Mouse (Mus musculus) inflammation-experienced regulatory T-cells, adult 6 months (primary cell): ENCODE measurements at regions not wholly inside any gene's neighbourhood (a gene's known extent, or its start where the extent isn't known, plus 50 kb on each side); places are given as distances from the start of the nearest gene placed in this dataset.

Experiments
- ATAC-seq: one replicate; pipeline ENCODE4 v1.8.0; 2017

DNA sequence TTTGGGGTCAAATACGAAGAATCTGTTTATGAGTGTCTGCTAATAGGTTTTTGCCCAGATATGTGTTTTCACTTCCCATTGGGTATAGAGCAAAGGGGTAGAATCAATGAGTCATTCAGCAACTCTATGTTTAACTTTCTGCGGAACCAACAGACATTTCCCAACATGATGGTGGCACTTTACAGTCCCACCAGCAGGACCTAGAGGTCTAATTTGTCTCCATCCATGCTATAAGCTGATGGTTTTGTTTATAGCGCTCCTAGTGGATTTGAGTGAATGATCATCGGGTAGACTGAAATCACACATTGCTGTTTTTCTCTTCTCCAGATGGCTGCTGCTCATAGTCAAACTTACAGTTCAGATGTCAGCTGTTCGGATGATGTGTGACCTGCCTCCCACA, 99.7 kb upstream of the Arid5b start:
- no peak for ATAC-seq

DNA sequence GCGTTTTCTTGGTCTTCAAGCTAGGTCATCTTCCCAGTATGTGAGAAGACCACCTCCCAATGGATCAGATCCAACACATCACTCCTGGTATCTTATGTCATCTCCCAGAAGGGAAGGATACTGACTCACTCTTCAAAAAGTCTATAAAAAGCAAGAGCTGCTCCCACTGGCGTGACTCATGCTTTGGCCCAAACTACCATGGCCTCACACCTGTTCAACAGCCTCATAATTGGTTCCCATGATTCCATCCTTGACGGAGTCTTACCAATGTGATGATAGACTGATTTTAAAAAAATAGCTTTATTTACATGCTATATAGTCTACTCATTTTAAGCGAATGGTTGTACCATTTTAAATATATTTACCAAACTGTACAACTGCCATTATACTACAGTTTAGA, 98.9 kb upstream of the Arid5b start:
- no peak for ATAC-seq

DNA sequence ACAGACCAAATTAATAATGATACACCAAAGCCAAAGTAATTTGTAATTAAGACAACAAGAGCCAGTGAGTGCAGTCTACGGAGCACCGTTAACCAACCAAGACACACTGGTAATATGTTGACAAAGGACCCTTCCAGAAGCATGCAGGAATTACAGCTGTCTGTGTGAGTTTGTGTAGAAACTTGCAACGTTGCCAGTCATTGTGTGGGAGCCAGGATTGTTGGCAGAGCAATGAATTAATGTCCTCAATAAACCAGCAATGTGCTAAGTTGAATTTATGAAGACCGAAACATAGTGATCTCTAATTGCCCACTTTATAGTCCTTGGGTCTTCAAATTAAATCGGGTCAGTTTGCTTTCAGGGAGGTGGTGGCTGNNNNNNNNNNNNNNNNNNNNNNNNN, 95.3 kb upstream of the Arid5b start:
- ATAC-seq = no peak

DNA sequence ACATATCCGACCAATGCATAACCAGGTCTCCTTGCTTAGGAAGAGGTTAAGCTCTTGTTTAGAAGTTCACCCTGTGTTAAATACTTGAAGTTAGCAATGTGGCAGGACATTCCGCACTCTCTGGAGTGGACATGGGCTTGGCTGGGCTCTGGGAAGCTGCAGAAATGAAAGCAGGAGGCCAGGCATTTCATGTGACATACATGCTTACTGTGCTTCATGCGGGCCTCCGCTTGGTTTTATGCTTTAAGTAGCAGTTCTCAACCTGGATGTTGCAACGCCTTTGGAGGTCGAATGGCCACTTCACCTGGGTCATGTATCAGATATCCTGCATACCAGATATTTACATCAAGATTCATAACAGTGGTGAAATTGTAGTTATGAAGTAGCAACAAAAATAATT, 93.2 kb upstream of the Arid5b start:
- ATAC-seq = no peak

DNA sequence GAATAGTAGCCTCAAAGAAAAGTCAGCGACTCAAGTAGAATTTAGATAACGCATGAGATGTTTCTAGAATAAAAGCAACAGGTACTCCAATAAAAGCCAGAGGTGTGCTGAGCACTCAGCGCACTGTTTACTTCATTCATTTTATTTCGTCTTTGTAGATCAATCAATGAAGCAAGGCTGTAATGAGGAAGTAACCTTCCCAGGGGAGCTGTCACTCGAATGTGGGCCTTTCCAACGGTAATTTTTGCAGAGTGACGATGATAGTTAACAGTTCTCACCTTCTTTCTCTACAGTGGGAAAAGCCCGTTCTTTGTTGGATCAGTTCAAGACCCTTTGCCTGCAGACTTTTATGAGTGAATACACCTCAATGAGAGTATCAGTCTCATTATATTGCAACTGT, 92.4 kb upstream of the Arid5b start:
- no peak for ATAC-seq

GRCm38 (mm10) chr10:68366796-68367195, 88.3 kb upstream of the Arid5b start:
- ATAC-seq = no peak

DNA sequence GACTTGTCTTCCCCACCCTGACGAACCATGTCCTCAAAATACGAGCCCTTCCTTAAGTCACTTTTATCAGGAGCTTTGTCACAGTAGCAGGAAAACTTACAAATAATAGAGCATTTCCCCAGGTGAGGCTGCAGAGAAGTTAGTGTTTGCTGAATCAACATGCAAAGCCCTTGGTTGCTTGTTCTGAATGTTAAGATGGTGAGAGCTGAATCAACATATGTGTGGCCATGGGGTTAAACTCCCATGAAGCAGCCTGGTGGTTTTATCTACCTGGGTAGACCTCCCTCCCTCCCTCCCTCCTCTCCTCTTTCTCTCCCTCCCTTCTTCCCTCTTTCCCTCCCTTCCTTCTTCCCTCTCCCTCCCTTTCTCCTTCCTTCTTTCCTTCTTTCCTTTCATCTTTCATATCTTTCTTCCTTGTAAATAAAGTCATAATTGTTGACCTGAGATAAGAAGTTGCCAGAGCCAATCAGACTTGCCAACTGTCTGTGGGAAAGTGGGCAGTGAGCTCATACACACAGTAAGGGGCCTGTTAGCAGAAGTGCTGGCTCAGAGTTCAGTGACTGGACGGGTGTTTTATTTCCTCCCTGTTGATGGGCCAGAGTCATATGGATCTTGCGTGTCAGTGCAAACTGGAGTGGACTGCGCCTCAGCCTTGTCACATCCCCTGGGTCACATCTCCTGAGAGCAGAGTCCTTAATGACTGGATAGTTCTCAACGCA, 82.4 kb upstream of the Arid5b start:
- ATAC-seq = no peak

- no peak for ATAC-seq
These were observed 80.6 kb upstream of the Arid5b start for GRCm38 (mm10) chr10:68359135-68359534.

DNA sequence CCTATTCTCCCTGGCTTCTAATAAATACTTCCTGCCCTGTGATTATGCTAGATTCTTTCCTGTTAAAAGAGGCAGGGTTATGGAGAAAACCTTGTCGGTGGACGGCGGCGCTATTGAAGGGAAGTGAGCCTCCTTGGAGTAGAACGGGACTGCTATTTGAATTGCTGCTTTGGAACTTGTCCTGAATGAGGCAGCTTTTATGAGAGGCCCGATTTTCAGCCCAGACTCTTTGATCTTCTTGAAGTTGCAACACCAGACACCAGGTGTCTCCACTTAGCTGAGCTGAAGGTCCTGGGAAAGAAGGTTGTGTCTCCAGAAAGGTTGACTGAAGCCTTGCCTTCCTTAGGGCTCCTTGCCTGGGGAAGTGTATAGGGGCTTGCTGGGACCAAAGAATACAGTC, 78.4 kb upstream of the Arid5b start:
- ATAC-seq = peak; percentile 57

DNA sequence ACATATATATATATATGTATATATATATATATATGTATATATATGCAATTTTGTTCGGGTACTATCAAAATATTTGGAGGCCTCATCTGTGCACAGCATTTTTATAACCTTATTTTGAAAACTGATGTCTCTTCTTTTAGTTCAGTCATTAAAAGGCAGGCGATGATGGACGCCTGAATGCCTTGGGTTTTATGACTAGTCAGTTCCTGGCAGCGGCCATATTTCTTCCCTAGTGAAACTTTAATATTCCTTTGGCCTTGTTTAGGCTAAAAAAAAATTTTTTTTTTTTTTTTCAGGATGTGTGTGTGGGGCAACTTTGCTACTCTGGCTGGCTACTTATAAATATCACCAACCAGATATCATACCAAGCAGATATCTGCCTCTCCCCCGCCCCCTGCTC, 78.0 kb upstream of the Arid5b start:
- ATAC-seq = no peak

- ATAC-seq = peak; percentile 84
These were observed 77.5 kb upstream of the Arid5b start for GRCm38 (mm10) chr10:68356093-68356485.

GRCm38 (mm10) chr10:68355471-68356092, 77.0 kb upstream of the Arid5b start:
- ATAC-seq = peak; percentile 5

- peak; percentile 51 for ATAC-seq
These were observed 76.0 kb upstream of the Arid5b start for GRCm38 (mm10) chr10:68354335-68355231.

GRCm38 (mm10) chr10:68353692-68354232, 75.2 kb upstream of the Arid5b start:
- no peak for ATAC-seq

DNA sequence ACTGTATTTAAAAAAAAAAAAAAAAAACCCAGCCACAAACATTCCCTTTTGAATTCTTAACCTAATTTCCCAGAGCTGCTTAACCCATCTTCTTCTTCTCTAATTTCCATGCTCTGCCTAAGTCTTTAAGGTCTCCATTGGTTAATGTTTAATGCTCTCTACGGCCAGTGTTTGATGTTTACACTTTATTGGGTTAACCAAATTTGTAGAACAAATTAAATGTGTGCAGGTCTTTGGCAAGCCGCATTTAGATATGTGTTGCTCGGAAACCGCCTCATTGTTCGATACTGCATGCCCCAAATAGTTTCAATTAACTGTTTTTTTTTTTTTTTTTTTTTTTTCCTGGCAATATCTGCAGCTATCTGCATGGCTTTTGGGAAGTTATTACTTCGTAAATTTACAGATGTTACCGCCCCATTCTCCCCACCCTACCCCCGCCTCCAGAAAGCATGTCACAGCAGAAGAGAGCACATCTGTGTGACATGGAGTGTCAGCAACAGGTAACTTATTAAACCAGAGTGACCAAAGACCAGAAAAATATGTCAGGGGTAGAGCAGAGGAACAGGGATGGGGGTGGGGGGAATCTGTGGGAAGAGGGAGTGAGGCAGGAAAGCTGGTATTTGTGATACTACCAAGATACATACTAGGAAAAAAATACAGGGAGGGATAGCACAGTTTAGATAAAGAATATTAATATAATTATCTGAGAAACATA, 73.5 kb upstream of the Arid5b start:
- no peak for ATAC-seq

DNA sequence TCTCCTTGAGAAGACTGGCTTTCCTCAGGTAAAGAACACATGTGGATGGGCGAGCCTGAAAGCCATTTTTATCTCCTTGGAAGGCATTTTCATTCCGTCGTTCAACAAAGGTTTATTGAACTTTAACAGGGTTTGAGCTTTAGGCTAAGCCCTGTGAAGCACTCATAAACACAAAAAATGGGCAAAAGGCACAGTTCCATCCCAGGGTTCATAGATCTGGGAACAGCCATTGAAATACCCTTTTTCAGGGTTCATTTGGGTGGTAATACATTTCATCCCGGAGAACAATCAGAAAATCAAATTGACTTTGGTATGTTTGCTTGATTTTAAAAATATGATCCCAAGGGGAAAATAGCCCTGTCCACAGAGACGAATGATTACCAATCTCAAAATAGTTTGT, 72.9 kb upstream of the Arid5b start:
- ATAC-seq = no peak

DNA sequence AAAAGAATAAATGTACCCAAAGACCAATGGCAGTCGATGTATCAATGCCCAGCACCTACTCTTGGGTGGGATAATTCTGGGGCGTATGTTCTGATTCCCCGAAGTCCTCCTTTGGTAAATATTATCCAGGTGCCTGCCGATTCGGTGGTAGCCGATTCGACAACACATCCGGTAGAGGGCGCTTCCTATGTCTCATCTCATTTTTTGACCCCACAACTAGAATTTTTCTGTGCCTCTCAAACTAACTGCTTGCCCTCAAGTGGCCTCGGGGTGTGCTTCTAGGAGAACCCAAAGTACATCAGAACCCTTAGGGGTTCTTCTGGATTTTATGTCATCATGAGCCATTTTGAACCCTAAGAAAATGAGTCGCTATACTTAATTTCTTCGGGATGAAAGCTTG, 72.3 kb upstream of the Arid5b start:
- ATAC-seq = no peak

DNA sequence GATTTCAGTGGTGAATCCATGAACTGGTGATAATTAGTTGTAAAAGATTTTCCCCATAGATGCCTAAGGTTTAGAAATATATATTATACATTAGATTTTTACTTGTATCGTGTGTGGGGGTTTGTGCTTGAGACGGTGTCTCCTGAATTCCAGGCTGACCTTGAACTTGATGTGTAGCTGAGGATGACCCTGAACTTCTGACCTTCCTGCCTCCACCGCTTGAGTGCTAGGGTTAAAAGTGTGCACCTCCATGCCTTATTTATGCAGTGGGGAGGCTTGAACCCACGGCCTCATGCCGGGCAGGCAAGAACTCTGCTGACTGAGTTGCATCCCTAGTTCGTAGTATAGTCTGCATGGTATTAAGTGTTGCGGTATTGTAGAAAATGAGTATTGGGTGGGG, 69.3 kb upstream of the Arid5b start:
- no peak for ATAC-seq

DNA sequence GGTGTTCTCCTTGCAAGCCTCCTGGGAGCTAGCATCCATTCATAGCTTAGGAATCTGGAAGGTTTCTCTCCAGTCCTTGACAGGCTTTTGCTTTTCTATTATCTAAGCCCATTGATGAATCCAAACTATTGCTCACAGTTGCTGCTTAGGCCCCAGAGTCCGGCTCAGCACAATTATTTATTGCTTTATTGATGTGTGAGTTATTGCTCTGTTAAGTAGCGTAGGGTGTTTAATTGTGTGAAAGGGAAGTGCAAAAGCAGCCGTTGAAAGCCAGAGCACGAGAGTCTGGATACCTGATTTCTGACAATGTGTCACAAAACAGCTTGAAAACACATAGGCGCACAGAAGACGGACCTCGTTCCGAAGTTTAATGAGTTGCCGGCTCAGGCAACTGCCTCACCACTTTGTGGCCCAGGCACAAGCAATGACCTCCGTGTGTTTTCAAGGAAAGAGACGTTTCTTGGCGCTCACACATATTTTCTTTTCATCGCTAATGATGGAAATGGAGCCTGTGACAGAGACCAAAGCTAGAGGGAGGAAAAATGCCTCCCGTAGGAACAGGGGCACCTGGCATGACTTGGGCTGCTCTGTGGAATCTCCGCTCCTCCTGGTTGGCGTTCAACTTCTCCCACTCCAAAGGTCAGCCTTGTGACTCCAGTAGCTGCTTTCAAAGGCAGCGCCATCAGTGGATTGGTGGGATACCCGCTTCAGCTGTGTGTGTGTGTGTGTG, 66.6 kb upstream of the Arid5b start:
- no peak for ATAC-seq

DNA sequence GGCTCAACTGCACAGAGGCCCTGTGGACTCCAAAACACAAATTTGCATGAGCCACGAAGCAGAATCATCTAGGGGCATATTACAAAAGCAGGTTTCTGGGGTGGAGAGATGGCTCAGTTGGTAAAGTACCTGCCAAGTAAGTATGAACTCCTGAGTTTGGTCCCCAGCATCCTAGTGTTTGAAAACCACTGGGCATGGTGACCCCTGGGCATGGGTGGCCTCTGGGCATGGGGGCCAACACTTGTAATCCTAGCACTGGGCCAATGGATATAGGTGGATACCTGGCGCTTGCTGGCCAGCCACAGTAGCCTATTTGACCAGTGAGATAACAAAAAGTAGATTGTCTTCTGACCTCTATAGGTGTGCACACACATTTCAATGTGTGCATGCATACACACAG, 65.7 kb upstream of the Arid5b start:
- ATAC-seq = no peak

GRCm38 (mm10) chr10:68334054-68334453, 55.5 kb upstream of the Arid5b start:
- no peak for ATAC-seq
